Mouse (Mus musculus) testis, adult 2 months (tissue): Measurements from ENCODE around the gene Ptp4a2.

Experiments
- CTCF ChIP-seq: fragments of 200-500 bp; IDR thresholded peaks from 2 replicates; pipeline ENCODE4 v1.5.1; 2012; ENCODE audit warnings: low read depth, mild to moderate bottlenecking, inconsistent platforms, low read length, moderate library complexity; ENCODE audit not compliant: control insufficient read depth, insufficient read depth, insufficient replicate concordance
- POLR2A ChIP-seq: fragments of 200-500 bp; IDR thresholded peaks from 2 replicates; pipeline ENCODE4 v1.6.1; 2012; ENCODE audit warnings: low read depth, mild to moderate bottlenecking, inconsistent platforms, low read length, moderate library complexity; ENCODE audit not compliant: control insufficient read depth

GRCm38 (mm10) chr4:129811605-129812468 is 818 bp downstream of the Ptp4a2 start:
- no peak for TF ChIP-seq CTCF
- no peak for TF ChIP-seq POLR2A
